Mouse (Mus musculus): ENCODE measurements around the gene Pm20d1.
A peak's percentile ranks its signal among the peaks of the same experiment; 100 is the strongest.

Gene Pm20d1

DNA sequence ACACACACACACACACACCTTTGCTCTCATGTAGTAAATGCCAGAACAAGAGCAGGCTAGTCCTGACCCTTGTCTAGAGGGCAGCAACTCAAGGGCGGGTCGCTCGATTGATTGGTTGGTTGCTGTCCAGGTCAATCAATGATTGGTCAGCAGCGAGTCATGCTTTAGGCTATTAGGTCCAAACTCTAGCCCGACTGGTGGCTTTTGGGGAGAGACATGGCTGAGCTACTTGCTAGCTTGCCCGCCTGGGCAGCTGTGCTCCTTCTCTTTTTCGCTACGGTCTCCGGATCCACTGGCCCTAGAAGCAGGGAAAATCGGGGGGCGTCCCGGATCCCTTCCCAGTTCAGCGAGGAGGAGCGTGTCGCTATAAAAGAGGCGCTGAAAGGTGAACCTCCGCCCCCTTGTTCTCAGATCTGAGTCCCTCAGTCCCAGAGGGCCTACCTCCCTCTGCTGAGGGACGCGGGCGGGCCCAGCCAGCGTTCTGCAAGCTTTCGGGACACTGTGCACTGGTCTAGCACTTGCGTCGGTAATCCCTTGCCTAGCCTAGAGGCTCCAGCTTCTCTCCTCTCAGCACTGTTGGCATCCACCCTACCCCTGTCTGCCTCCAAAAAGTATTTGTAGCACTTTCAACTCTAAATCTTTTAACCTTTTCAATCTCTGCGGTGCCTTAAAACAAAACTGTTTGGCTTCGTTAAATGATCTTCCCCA lies at the start of gene Pm20d1:
TSS of gene Pm20d1 (plus strand) at position 180 of the 708 bp plus-strand sequence.
- peak; percentile 59 for DNase-seq (ENCODE audit: low spot score)

DNA sequence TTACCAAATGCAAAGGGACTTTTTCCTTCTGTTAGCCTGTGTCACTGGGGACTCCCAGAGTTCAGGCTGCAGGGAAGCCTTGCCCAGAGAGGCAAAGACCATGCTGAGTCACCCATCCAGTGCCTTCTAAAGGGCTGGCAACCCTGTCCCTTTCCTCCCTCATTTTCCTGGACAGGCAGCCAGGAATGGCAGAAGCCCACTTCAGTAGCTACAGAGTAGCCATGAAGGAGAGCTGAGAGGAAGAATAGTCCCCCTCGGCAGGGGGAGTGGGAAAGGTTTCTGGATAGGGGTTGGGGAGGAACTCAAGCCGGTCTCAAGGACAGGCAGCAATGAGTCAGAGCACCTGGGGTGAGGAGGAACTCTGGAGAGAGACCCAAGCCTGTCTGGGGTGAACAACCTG lies 49.4 kb upstream of the Pm20d1 start:
- DNase-seq (ENCODE audit: low spot score): no peak

DNA sequence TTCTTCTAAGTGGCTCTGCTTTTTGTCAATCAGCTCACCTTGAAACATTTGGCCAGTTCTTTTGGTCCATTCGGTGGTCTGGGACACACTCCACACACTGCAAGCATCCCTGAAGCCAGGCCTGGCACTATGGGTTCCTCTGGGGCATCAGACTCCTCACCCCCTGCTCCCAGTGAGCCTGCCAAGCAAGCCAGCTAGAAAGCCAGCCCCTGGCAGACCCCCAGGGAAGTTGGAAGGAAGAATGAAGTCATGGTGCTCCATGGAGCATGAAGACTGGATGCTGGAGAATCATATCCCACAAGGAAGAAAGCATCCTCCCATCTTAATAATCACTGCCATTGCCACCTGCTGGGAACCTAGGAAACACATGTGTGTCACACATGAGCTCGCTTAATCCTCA lies 48.5 kb upstream of the Pm20d1 start:
- no peak for DNase-seq (ENCODE audit: low spot score)

DNA sequence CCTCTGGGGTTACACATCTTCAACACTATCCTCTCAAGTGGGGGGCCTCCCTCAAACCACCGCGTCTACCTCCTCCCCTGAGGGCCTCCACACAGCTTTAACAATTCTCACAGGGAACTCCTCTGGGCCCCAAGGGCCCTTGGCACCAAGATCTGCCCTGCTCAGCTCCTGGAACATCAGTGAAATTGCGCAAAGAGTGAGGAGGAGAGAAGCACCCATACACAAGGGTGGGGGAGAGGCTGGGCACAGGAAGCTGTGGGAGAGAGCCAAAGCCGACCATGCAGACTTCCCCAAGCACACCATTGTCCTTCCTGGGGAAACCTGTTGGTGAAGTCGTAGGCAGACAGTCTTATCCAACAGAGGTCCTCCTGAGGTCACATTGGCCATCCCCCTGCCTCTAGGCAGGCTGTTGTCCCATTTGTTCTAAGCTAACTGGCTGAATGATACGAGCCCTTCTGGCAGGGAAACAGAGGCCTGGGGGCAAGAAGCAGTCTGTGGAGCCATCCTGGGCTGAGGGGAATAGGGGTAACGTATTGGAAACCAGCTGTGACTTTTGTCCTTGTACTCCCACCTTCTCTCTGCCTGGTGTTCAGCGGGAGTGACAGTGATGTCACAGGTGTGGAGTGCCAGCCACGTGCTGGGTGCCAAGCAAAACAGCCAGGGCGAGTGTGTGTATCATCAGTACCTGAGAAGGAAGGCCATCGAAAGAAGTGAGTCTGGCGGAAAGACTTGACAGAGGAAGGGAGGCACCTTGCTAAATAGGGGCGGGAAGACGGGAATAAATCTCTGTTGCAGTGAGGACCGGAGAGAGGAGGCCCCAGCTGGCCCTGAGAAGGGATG lies 47.3 kb upstream of the Pm20d1 start:
- no peak for DNase-seq (ENCODE audit: low spot score)

DNA sequence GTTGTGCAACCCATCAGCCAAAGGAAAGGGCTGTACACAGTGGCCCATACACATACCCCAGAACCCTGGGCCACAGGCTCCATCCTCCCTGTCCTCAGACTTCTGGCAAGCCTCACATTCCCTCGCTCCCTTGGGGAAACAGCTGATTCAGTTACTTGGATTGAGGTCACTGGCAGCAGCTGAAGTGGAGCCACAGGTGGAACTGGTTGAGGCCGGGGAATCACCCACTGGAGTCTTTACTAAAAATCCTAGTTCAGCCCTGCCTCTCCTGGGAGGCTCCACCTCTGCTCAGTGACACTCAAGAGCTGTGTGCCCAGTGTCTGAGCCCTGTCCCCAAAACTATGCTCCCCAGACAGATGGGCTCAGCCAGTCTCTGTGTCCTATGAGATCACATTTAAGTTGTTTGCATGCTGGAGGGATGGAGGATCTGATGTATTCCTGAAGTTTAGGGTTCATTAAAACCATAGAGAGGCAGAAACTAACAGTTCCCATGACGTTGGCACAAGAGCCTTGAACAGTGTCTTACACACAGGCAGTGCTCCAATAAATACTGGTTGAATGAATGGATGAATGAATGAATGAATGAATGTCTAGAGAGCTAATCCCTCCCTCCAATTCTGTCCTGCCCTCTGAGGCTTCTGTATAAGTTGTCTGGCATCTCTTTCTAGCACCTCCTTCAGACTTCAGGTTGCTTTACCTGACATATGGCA lies 45.8 kb upstream of the Pm20d1 start:
- no peak for DNase-seq (ENCODE audit: low spot score)

DNA sequence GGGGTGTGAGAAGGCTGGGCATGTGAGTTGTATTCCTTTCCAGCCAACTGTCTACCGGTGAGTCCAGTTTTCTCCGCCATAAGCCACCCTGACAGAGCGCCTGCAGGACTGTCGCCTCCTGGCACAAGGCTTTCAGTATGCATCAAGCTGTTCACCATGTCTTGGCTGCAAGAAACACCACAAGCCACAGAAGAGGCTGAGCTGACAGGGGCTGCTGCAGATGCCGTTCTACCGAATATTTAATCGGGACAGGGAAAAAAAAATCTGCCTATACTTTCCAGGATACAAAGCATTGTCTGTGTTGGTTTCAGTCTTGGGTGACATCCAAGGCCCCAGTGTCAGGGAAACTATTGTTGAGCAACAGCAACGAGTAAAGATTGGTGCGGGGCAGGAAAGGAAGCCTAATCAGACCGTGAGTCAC lies 45.3 kb upstream of the Pm20d1 start:
- no peak for DNase-seq (ENCODE audit: low spot score)

DNA sequence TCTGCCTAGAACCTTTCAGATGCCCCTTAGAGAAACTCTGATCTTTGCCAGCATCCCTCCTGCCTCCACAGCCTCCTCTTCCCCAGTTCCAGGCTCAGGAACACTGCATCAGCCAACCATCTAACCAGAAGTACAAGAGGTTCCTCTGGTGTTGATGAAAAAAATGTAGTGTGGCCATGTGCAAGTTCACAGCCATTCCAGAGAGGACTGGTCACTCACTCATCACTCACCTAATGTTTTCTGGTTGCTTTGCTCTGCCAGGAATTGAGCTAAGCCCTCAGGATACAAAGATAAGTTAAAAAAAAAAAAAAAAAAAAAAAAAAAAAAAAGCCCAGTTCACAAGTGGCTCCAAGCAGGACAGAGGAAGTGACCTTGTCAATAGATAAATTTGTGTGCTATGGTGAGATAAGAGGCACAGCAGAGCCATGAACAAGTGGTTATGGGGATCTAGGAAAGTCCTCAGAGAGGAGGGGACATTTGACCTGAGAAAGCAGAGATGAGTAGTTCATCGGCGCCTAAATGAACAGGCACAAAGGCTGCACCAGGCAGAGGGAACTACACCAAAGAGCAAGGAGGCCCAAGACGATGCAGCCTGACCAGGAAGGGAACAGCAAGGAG lies 42.9 kb upstream of the Pm20d1 start:
- DNase-seq (ENCODE audit: low spot score): no peak

DNA sequence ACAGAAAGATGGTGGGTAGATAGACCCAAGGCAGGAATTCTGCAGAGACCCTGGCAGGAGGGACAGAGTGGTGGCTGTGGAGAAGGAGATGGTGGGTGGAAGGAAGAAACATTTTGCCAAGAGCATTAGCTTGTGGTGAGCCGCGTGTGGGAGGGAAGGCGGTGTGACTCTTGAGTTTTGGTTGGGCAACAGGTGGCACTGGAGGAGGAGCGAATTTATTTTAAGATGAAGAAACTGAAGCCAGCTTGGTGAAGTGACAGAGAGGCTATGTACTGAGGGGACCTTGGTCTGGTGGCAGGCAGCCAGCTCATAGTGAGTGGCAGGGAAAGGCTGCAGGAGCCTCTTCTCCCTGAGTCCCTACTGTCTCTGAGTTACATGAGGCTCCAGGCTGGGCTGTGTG lies 42.3 kb upstream of the Pm20d1 start:
- DNase-seq (ENCODE audit: low spot score): no peak

DNA sequence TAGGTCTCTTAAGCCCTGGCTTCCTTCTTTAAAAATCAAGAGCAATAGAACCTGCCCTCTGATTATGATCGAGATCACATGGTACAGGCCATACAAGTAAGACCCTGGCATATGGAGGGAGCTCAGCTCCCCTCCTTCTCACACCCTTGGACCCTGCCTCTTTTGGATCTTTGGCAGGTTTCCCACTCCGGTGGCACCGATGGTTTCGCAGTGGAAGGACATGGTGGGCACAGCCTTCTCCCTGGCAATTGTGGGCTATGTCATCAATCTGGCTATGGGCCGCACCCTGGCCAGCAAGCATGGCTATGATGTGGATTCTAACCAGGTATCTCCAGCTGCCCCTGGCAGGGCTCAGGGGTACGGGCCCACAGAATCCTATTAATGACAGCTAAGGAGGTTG lies 40.0 kb upstream of the Pm20d1 start:
- no peak for DNase-seq (ENCODE audit: low spot score)

DNA sequence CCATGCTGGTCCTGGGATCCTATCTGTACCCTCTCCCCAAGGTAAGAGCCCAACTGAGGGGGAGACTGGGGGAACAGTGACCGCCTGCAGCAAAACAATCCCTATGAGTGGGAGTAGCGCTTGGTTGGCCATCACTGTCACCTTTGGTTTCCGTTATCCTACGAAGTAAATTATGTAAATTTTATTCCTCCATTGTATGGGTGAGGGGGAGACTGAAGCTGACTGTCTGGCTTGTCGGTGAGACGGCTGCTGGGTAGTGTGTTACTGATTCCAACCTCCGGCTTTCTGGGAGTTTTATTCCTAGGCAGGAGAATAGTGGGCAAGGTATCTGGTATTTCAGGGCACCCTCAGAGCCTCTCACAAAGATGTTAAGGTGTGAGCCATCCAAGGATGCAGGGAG lies 38.4 kb upstream of the Pm20d1 start:
- DNase-seq (ENCODE audit: low spot score): no peak

DNA sequence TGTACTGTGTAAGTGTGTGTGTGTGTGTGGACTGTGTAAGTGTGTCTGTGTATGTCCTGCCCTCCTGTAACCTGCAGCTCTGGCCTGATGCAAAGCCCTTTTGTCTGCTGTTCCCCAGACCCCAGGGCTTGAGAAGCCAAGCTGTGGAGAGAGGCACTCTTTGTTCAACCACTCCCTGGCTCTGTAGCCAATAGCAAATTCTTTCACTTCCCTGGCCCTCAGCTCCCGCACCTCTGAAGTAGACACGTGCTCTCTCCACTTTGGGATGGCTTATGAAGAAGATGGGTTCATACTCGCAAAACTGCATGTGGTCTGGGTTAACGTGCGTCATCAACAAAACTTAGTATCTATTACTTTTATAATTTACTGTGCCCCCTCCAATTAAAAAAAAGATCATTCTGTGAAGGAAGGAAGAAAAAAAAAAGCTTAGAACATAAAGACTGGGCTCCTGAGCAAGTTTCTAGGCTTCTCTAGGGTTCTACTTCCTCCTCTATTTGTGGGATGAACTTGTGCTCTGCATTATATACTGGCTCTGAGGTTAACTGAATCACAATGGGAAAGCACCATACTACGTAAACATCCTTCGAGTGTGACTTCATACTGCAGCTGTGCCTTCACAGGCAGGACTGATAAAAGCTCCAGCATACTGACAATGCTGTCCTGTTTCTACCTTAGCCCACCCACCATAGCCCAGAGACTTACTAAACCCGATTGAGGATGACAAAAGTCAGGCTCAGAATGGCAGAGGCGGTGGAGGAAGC lies 37.3 kb upstream of the Pm20d1 start:
- DNase-seq (ENCODE audit: low spot score): no peak

DNA sequence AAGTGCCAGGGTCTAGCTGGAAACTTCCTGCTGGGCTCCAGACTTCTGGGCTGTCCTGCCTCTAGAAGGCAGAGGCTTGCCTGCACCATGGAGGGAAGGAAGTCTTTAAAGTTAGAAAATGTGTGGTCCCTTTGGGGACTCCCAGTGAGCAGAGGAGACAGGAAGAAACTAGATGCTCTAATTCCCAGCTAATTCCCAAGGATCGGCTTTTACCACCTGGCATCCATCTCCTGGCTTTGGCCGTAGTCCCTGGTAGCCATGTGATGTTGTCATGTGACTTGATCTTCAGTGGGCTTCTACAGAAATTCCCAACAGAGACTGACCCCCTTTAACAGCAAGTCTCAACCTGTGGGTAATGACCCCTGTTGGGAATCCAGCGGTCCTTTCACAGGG lies 36.8 kb upstream of the Pm20d1 start:
- no peak for DNase-seq (ENCODE audit: low spot score)

DNA sequence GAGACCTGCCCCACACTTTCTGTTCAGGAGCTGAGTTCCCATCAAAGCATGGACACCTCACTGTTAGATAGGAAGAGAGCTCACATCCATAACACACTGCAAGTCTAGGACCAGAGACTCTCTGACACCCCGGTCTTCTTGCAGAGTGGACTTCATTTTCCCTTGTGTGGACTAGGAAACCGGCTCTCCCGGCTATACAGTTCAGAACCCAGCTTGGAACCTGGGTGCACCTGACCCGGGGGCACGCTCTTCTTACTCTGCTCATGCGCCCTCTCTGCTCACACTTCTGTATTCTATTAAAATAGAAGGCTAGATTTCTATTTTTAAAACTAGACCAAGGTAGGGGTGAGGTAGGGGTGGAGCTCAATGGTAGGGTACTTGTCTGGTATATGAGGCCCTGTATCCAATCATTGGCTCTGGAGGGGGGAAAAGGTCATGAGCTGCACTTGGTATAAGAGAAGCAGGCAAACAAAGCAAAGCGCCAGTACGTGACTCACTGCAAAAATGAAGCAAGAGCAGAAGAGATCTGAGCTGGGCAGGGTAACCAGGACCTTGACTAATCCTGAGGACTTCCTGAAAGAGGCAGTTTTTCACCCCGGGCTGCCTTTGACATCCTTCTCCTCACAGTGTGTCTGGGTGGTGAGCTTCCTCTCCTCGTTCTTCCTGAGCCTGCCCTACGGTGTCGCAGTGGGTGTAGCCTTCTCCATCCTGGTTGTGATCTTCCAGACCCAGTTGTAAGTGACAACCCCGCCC lies 35.9 kb upstream of the Pm20d1 start:
- DNase-seq (ENCODE audit: low spot score): no peak

DNA sequence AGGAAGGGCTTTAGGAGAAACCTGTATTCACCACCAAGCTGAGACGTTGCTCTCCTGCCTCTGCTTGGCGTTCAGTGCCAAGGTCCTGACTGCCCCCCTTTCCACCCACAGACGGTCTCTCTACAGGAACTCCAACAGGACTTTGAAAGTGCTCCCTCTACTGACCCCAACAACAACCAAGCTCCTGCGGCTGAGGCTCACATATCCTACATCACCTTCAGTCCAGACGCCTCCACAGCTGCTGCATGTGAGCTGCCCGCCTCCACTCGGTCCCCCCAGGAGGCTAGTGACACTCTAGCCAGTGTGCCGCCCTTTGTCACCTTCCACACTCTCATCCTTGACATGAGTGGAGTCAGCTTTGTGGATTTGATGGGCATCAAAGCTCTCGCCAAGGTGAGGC lies 33.5 kb upstream of the Pm20d1 start:
- no peak for DNase-seq (ENCODE audit: low spot score)

DNA sequence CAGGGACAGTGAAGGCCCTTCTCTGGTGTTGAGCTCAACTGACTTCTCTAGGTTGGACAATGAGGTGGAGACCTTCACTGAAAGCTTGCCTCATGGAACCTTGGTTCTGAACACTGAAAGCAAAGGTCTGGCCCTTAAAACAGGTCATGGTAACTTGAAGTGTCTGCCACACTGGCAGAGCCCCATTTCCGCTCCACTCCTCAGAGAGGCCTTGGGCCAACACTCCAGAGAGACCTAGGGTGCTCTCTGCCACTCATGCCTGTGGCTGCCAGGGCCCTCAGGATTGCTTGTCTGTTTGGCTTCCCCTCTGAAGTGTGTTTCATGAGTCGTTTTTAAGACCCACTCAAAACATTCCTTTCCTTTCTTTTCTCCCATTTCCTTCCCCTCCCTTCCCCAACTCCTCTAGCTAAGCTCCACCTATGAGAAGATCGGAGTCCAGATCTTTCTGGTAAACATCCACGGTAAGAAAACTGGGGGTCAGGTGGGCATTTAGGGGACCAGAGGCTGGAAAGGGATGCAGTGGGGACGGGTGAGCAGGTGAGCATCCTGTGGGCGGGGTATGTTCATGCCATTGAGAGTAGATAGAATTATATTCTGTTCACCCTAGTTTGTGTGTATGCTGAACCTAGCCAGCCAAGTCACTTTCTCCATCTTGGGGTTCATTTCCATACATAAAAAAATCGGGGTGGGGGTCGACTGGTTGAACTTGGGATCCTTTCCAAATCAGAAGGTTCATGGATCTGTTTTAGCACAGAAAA lies 32.4 kb upstream of the Pm20d1 start:
- DNase-seq (ENCODE audit: low spot score): no peak

DNA sequence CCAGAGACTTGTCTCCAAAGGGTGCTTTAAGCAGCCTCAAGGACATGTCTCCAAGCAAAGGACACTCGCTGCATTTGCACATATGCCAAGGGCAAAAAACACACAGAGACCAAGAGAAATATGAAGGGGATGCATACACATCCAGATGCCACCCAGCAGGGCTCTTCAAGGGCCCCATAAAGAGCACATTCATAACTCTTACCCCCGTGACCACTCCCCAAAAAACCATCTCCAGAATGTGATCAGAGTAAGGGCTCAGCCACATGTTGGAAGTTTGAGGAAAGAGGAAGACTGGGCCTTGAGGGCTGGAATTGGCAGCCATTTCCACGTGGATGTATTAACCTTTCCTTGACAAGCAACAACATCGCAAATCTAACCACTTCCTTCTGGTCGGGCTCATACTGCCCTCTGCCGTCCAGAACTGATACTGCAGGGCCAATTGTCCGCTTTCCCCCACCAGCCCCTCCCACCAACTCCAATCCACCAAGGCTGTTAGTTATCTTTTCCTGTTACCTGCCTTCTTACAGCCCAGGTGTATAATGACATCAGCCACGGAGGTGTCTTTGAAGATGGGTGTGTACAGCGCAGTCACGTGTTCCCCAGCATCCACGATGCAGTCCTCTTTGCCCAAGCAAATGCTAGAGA lies 31.7 kb upstream of the Pm20d1 start:
- DNase-seq (ENCODE audit: low spot score): peak; percentile 80

DNA sequence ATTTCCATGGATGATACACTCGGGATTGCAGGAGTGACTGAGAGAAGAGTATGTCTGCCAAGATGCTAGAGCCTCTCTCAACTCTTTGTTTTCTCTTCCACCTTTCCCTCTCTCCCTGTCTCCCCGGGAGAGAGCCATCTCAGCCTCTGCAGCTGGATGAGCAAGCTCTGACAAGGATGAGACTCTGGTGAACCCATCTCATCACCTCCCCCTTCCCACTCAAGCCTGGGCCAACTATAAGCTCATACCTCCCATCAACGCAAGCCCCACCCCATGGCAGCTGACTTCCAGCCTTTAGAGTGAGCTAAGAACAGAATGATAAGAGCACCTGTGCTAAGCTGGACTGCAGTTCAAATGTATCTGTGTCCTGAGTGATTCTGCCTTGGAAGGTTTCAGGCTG lies 27.9 kb upstream of the Pm20d1 start:
- DNase-seq (ENCODE audit: low spot score): no peak

DNA sequence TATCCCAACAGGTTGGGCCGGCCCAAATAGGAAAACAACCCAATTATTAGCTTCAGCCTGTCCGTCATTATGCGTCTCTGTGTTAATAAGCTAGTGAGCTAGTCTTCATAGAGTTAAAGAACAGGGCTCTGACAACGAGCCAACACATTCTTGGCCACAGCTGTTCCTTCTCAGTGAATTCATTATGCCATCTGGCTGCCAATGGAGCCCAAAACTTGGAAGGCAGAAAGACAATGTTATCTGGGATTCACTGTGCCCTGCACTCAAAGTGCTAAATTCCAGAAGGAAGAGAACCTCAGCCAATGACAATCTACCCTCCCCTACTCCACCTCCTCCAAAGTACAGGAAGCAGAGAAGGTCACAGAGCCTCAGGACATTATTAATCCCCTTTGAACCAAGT lies 26.5 kb upstream of the Pm20d1 start:
- DNase-seq (ENCODE audit: low spot score): no peak

DNA sequence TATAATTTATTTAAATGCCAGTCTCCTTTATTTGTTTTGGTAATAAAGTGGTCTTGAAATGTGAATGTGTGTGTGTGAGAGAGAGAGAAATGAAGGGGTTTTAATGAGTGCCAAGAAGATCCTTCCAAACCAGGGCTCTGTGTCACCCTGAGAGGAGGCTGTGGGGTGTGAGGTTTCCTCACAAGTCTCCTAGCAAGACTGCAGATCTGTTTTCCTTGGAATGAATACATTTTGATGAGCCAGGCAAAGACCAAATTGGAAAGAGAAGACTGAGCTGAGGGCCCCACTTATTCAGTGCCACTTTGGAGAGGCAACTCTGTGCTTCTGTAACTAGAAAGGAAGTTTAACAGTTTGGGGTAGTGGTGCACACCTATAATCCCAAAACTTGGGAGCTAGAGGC lies 25.7 kb upstream of the Pm20d1 start:
- no peak for DNase-seq (ENCODE audit: low spot score)

DNA sequence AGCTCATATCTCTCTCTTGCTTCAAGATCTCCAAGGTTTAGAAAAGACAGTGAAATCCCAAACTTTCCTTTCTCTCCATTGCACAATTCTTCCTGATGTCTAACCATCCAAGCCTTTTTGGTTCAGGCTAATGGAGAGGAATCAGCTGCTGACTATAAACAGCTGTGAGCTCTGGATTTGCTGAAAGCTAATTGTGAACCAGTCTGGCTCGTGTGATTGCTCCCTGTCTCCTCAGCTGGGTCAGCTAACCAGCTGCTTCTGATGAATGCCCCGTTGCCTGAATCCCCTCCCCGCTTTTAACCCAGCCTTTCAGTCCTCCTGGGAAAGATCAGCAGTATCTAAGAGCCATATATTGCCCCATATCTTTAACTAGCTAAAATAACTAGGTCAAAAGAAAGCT lies 2.6 kb upstream of the Pm20d1 start:
- DNase-seq (ENCODE audit: low spot score): no peak

Measured in urinary bladder, postnatal 25 days (tissue).